Mouse (Mus musculus) heart, postnatal 36 days (tissue): Measurements from ENCODE around the gene Zfp970. TPM values are rescaled to one million over a fixed set of nuclear protein-coding genes. Genes with fewer than 3 reads are reported as not detected.
"Not testable (repeated sequence)": the region's sequence is repeated elsewhere in the genome, so short reads cannot be mapped to it uniquely, and the experiment has no call there.

Source experiments
- DNase-seq, 2 experiments: peaks; one replicate each; pipeline ENCODE4 v3.0.0; 2021 to 2022
- intact Hi-C: fragments of 180-260 bp; cut with DNase I; formaldehyde crosslinking; loops from one replicate; pipeline ENCODE4 v1.15.1; 2025
- total RNA-seq, 2 experiments: library from RNA; stranded (reverse); gene quantifications; 2 replicates each; pipeline ENCODE4 v1.2.3; 2021

The Zfp970 gene
- 100 to 1,000 TPM; 487 to 531 TPM for total RNA-seq

DNA sequence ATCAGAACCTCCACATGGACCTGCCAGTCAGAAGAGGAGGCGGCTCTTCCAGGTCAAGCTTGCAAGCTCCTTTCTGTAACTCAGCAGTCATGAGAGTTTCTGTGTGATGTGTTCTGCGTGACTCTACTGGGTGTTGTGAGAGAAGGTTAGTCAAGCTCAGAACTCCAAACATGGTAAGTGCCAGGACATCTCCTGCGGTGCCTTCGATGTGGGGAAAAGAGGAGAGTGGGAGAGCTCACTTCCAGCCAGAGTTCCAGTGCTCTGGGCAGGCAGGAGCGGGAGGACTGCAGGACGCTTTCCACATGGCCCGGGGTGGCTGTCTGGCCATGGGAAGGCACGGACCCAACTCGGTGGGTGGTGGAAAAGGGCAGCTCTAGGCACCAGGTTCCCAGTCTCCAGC is at the start of gene Zfp970:
TSS of gene Zfp970 (plus strand) at position 58 of the 400 bp plus-strand sequence.
- intact Hi-C loops: not testable (repeated sequence)
- DNase-seq: peak; percentile 44 to 69

- DNase-seq, intact Hi-C loops: not testable (repeated sequence)
Measured at GRCm38 (mm10) chr2:177468222-177468621, 3.7 kb downstream of the Zfp970 start.

DNA sequence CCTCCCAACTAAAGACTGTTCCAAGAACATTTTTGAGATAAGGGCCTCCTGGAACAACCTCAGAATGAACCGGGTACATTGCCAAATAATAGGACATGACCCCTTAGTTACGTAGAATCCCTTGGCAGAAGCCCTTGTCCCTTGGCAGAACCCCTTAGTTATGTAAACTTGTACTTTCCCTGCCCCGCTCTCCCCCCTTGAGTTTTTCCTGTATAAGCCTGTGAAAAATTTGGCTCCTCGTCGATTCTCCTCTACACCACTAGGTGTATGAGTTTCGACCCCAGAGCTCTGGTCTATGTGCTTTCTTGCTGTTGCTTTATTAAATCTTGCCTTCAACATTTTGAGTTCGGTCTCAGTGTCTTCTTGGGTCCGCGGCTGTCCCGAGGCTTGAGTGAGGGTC is 7.7 kb downstream of the Zfp970 start:
- DNase-seq, intact Hi-C loops: not testable (repeated sequence)

GRCm38 (mm10) chr2:177481971-177482370 is 17.4 kb downstream of the Zfp970 start:
- intact Hi-C loops, DNase-seq: not testable (repeated sequence)

GRCm38 (mm10) chr2:177483238-177483948 is 18.9 kb downstream of the Zfp970 start:
- DNase-seq, intact Hi-C loops: not testable (repeated sequence)

GRCm38 (mm10) chr2:177498067-177498466 is 33.5 kb downstream of the Zfp970 start, which contains the start of gene Gm14403:
Gm14403 (plus strand) TSS chr2:177498215.
- DNase-seq: peak; percentile 58 to 70
- intact Hi-C loops: not testable (repeated sequence)

DNA sequence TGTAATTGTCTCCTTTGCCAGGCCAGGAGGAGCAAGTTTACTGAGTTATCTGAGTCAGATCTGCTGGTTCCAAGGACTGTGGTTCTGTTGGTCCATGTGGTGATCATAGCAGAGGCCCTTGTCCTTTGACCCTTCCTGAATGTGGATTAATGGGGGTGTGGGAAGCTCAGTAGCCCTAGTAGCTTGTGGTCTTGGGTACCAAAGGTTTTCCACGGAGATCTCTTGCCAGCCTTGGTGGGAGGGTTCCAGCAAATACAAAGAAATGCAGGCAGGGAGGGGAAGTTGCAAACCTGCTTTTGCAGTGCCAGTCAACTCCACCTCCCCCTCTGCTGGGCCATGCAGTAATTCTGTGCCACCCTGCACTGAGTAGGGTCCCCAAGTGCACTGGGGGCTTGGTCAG is 34.6 kb downstream of the Zfp970 start:
- DNase-seq, intact Hi-C loops: not testable (repeated sequence)

- intact Hi-C loops, DNase-seq: not testable (repeated sequence)
Measured at GRCm38 (mm10) chr2:177505211-177505719, 40.7 kb downstream of the Zfp970 start.

DNA sequence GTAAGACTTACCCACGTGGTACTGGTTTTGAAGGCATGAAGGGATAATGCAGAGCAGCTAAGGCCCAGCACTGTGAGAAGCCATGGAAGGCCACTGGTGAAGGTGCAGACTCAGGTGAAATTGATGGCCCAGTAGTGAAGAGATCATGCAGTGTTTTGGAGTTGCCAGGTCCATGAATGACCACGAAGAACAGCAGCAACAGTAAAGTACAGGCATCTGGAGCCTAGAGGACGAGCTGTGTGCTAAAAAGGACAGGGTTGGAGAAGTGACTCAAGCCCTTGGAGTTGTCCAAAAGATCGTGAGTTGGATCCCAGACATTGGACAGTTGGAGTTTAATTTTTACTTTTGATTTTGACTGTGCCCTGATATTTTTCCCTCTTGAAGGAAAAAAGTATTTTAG is 46.8 kb downstream of the Zfp970 start:
- DNase-seq, intact Hi-C loops: not testable (repeated sequence)

- intact Hi-C loops, DNase-seq: not testable (repeated sequence)
Measured at GRCm38 (mm10) chr2:177511972-177512371, 47.4 kb downstream of the Zfp970 start.

DNA sequence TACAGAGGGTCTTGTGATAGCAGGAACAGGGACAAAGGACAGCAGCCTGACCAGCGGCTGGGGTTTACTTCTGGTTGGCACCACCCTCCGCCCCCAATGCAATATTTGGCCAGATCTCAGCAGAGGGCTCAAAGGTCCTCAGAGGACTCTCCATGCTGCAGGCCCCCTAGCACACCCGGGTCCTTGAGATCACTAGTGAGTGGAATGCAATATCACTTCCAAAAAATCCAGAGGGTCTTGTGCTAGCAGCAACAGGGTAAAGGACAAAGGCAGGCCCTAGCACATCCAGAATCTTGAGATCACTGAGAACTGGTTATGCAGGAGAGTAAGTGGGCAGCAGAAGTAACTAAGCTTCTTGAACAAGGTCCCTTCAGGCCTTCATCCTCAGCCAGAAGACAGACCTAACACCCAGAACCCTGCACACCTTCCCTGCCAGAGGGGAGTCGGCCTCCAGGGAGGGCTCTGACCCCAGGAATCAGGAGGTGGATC is 49.5 kb downstream of the Zfp970 start:
- DNase-seq, intact Hi-C loops: not testable (repeated sequence)

GRCm38 (mm10) chr2:177517746-177518145 is 53.2 kb downstream of the Zfp970 start:
- DNase-seq, intact Hi-C loops: not testable (repeated sequence)

GRCm38 (mm10) chr2:177518354-177518753 is 53.8 kb downstream of the Zfp970 start:
- intact Hi-C loops, DNase-seq: not testable (repeated sequence)

- DNase-seq, intact Hi-C loops: not testable (repeated sequence)
Measured at GRCm38 (mm10) chr2:177518960-177519359, 54.4 kb downstream of the Zfp970 start.

DNA sequence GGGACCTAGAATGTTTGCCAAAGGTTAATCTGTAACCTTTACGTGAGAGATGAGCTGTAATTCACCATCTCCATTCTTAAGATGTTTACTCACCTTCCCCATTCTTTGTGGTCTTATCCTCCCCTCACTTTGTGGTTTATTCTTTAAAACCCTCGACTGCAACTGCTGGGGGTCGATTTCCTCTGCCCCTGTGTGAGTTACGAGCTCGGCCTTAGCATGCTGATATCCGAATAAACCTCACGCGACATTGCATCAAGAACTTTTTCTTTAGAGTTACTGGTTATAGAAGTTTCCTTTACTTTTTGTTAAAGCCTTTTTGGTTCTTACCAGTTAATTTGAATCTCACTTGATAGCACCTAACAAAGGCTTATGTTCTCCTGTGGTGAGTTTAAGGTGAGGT is 55.5 kb downstream of the Zfp970 start:
- intact Hi-C loops: no loop called here

GRCm38 (mm10) chr2:177523061-177523460 is 58.5 kb downstream of the Zfp970 start:
- intact Hi-C loops: no loop called here
- no peak for DNase-seq

More for the DNA sequence above, 55.5 kb downstream of the Zfp970 start:
- DNase-seq: no peak

DNA sequence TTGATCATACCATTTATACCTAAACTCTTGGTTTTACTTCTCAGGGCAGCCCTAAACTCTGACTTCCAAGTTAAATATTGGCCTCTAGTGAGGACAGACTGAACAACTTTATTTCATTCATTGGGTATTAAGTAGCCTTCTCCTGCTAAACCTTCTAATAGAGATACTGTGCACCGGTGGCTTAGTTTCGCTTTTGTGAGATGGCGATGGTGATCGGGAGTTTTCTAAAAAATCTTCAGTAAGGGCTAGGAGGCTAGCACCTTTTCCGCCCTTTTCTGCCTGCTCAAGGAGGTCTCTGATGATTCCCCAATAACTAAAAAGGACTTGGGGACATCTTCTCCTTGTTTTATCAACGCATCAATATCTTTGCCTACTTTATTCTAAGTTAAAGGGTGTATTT is 59.1 kb downstream of the Zfp970 start:
- DNase-seq, intact Hi-C loops: not testable (repeated sequence)

DNA sequence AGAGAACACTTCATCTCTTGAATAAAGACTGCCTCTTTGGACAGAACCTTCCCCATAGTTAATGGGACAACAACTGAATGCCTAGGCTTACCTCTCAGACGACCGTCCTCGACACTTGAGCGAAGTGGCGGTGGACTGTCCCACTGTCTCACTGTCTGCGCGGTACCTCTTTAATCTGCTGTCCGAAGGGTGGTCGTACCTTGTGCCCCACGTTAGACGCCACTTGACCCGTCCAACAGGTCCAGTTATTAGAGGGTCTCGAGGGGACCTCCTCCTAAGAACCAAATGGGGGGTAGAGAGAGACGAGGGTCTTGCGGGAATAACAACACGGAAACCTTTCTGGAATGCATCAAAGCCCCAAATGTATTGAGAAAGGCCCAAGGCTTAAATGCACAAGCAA is 59.6 kb downstream of the Zfp970 start:
- intact Hi-C loops, DNase-seq: not testable (repeated sequence)
